Mouse (Mus musculus) ES-Bruce4 (cell line): Measurements from ENCODE around the gene Farsa.

Source experiments
- CTCF ChIP-seq: IDR thresholded peaks from one replicate; pipeline ENCODE4 v1.8.1; 2011; ENCODE audit warnings: low read depth, low read length
- POLR2A ChIP-seq: IDR thresholded peaks from one replicate; pipeline ENCODE4 v1.8.1; 2011; ENCODE audit warnings: low read length; ENCODE audit not compliant: insufficient read depth

- no peak for TF ChIP-seq CTCF
- TF ChIP-seq POLR2A, result no peak
Measured at GRCm38 (mm10) chr8:84907493-84907892, 50.7 kb downstream of the Farsa start.
